Mouse (Mus musculus): ENCODE results near the gene Zswim3.

The Zswim3 gene

DNA sequence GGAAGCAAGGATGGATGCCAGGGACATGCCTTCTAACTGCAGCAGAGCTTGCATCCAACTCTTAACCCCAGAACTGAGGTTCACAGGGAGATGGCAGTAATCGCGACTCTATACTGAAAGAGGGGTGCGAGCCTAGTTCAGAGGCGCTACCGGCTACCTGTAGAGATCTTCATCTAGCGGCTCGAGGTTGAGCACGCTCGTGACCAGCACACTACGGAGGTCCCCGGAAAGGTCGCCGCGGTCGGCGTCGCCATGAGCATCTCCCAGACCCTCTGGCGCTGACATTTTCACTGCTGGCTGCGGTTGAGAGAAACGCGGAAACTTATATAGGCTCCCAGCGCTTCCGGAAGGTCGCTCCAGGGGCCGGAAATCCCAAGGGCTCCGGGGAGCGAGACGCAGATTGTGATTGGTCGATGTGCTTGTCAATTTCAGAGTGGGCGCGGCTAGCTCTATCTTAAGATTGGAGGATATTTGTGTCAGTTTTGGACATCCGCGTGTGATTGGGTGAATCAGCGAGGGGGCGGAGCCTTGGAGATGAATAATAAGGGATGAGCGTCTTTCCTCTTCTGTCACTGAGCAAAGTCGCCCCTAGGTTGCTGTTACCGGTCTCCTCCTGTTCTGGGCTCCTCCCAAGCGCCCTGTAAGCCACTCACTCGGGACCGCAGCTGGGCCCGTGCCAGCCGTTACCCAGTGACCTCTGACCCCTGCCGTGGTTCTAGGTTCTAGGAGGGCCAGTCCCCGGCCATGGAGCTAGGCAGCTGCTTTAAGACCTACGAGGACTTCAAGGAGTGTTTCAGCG, at the start of gene Zswim3, which contains the start of gene Acot8:
Gene Zswim3 (plus strand): TSS at position 566 of the 799 bp plus-strand sequence.
Gene Acot8 (minus strand): TSS at position 350 of the 799 bp plus-strand sequence.
- peak; percentile 97 to 99 for DNase-seq (ENCODE audit: low spot score in 2 of 2)

DNA sequence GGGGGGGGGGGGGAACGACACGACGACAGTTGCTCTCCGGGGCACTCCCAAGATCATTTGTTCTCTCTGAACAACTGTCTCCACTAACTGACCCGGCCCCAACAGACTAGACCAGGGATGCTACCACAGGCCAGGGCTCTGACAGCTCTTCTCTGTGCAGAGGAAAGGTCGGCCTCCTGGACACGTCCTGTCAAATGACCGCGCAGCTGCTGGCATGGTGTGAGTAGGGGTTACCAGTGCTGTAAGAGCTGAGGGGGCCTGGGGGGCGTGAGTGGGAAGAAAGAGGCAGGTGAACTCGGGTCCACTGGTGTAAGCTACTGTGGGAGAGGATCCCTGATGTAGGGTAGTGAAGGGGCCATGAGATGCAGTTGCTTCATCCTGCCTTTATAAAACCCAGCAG, 47.1 kb upstream of the Zswim3 start:
- no peak for DNase-seq (ENCODE audit: low spot score in 2 of 2)

DNA sequence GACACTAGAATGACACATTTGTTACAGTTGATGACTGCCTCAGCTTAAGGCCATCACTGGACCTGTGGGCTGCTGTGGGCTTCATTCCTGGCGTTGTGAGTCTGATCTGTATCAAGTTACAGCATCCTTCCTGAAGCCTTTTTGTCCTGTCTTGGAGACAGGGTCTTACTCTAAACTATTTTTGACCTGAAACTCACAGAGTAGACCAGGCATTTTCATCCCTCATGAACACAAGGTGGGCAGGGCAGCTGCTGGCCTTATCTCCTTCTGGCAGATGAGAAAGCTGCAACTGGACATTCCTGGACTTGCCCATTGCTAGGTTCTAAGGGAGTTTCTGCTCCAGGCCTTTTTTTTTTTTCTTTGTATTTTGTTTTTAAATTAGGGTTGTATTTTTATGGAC, 46.2 kb upstream of the Zswim3 start:
- DNase-seq (ENCODE audit: low spot score in 2 of 2), result peak; percentile 33 to 65

DNA sequence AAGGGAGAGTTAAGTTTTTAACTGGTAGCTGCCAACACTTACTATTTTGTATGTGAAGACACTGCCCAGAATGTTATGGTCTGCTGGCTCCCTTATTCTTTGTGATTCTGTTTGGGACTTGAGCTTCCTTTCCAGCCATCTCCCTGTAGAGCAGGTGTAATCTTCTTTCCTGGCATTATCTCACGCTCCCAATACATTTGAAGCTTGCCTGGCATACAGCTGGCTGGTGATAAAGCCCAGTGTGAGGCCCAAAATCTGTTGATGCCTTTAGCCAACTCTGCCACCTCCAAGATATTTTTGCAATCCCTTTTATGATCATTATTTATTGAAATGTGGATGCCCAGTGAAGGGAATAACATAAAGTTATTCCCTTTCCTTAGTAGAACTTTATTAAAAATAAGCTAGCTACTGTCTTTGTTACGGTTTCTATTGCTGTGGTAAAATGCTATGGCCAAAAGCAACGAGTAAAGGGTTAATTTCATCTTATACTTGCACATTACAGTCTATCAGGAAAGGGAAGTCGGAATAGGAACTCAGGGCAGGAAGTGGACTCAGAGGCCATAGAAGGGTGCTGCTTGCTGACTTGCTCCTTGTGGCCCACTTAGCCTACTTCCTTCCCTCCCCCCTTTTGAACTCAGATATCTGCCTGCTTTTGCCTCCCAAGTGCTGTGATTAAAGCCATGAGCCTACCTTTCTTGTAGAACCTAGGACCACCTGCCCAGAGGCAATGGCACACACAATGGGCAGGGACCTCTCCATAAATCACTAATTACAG, 44.7 kb upstream of the Zswim3 start:
- peak; percentile 40 to 71 for DNase-seq (ENCODE audit: low spot score in 2 of 2)

DNA sequence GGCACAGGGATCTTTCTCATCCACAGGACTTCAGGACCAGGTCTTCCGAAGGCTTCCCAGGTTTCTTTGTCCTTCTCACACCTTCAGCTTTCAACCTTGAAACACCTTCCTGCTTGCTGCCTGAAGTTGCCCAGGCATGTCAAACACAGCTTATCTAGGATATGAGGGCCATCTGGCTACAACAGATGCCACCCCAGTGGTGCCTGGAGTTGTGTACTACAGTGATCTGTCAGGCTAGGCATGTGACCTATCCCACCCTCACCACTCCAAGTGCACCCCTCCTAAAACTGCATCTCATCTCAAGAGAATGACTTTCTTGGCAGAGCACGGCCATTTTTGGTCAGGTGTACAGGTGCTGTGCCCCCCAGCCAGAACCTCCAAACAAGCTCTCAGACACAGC, 43.4 kb upstream of the Zswim3 start:
- DNase-seq (ENCODE audit: low spot score in 2 of 2), result peak; percentile 52 to 70

DNA sequence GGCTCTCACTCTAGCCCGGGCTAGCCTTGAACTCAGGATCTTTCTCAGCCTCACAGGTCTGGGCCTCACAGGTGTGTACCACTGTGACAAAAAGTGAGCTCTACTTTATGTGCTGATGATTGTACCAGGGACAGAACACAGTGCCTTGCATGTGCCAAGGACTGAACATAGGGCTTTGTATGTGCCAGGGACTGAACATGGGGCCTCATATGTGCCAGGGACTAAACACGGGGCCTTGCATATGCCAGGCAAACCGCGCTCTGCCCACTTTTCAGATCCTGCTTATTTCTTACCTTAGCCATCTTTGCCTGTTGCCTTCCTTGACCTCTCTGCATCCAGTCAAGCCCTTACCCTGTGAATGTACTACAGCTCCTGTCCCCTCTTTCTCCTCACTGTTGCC, 42.9 kb upstream of the Zswim3 start:
- no peak for DNase-seq (ENCODE audit: low spot score in 2 of 2)

DNA sequence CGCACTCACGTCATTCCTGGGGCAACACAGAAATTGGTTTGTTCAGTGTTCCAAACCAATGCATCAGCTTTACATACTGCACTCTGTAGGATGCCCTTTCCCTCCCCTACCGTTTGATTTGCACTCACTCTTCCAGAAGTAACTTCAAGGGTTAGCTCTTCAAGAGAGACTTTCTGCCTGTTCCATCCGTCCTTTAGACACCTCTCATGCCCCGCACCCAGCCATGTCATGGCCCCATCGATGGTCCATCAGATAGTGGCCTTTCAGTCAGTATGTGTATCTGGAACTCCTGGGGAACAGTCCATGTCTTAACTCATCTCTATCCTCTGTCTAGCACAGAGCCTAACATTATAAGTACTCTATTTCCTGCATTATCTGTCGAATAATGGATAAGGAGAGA, 42.3 kb upstream of the Zswim3 start:
- no peak for DNase-seq (ENCODE audit: low spot score in 2 of 2)

DNA sequence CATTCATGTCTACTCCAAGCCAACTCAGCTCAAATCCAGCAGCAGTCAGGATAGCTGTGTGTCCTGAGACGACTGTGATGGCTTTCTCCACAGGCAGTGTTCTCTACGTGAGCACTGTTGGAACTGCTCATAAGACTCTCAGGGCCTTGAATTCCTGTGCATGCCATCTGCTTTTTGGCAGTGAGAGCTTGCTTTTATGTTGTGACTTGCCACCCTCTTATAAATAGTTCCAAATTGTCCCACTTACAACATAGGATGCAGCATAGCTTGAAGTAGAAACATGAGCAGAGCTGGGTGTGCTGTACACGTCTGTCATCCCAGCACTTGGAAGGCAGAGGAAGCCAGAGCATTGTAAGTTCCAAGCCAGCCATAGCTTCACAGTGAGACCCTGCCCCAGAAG, 39.1 kb upstream of the Zswim3 start:
- DNase-seq (ENCODE audit: low spot score in 2 of 2), result no peak

DNA sequence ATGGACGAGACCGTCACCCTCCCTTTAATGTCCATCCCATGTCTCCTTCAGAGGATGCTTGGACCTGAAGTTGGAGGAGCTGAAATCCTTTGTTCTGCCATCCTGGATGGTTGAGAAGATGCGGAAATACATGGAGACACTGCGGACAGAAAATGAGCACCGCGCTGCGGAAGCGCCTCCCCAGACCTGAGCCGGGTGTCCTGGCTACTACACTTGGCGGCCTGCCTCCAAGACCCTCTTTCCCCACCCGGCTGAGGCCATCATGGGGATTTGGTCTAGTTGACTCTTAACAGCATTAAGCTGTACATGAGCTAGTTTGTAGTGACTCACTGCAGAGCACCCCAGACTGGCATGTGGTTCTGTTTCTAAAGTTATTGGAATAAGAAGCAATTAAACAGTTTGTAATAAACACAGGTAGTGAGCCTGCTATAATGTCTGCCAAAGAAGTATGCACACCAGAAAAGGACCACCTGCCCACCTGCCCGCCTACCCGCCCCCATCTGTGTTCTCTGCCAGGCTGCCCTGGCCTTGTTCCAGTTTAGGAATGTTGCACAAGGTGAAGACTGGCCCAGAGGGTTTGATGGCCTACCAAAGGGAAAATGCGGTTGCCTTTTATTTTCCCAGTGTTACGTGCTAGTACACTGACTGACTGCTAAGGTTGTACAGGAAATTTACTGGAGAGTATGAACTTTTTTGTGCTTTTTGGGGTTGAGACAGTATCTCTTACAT, 36.9 kb upstream of the Zswim3 start:
- DNase-seq (ENCODE audit: low spot score in 2 of 2), result no peak

DNA sequence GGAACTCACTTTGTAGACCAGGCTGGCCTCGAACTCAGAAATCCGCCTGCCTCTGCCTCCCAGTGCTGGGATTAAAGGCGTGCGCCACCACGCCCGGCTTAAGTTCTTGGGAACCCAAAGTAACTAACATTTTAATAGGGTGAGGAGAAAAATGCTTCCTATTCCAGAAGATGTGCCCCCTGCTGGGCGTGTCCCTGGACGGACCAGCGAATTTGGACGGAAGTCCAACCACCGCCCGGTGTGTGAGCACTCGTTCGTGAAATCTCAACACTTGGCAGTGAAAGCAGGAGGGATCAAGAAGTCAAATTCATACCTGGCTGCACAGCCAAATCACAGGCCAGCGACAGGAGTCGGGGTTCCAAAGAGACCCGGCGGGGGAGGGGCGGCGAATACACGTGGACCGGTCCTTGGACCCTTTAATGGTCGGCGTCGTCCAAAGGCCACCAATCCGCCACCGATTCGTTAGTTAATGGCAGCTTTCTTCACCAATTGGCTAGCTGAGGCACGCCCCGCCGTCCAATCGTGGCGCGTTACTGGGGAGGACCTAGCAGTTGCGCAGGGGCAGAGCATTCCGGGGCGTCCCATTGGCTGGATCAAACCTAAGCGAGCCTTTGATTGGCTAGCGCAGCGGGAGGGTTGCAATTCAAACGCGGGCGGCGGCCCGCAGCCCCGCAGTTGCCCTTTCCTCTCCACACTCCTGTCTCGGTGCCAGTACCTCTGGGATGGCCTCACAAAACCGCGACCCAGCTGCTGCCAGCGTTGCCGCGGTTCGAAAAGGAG, 35.5 kb upstream of the Zswim3 start, which contains the start of gene Ube2c:
Gene Ube2c (plus strand): TSS at position 641 of the 780 bp plus-strand sequence.
- peak; percentile 98 for DNase-seq (ENCODE audit: low spot score in 2 of 2)

DNA sequence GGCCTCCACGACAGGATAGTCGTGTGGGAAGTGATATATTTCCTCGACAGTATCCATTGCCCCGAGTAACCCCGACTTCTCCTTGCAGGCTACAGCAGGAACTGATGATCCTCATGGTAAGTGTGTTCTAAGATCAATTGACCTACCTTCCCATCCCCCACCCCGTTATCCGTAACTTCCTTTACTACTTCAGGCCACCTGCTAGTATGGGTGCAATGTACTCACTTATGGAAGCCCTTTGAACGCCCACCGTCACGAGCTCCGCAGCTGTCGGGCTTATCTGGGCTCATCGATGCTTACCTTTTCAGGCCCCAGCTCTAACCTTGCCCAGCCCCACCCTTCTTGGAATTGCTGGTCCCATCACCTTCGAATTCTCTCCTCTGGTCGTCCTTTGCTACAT, 34.6 kb upstream of the Zswim3 start:
- DNase-seq (ENCODE audit: low spot score in 2 of 2), result no peak

DNA sequence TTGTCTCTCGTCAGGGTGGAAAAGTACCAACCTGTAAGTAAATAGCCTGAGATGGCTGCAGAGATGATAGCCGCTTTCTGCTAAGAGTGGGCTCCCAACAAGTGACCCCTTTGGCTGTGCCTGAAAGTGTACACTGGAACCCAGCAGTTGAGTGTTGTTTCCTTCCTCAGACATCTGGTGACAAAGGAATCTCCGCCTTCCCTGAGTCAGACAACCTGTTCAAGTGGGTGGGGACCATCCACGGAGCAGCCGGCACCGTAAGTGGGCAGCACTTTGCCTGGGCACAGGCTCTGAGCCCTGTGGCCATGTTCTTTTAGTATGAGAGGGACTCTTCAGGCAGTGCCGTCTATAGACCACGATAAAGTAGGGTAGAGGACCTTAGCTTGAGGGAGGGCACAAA, 33.8 kb upstream of the Zswim3 start:
- no peak for DNase-seq (ENCODE audit: low spot score in 2 of 2)

DNA sequence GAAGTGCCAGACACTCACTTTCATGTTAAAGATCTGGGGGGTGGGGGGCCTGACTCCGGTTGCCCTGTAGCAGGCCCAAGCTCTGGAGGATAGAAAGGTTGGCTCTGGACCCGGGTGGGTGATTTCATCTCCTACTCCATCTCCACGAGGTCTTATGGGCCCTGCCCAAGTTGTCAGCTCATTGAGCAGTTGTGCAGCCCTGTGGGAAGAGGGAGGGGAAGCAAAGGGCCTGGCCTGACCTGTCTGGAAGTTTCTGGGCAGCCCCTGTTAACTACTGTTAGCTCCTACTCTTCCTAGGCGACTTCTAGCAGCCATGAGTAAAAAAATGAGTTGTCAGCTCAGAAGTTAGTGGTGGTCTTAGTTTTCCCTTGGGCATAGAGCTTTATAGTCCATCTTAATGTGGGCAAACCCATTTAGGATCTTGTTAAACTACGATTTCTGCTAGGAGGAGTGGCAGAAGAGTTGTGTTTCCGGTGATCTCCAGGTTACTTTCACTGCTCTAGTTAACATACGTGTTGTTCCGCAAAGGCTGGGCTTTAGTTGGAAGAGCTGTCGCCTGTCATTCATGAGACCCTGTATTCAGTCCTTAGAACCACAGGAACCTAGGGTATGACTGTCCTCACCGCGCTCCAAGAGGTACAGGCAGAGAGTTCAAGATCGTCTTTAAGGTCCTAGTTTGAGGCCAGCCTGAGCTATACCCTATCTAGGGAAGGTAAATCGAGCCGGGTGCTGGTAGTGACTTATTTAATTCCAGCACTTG, 31.5 kb upstream of the Zswim3 start:
- DNase-seq (ENCODE audit: low spot score in 2 of 2), result no peak

DNA sequence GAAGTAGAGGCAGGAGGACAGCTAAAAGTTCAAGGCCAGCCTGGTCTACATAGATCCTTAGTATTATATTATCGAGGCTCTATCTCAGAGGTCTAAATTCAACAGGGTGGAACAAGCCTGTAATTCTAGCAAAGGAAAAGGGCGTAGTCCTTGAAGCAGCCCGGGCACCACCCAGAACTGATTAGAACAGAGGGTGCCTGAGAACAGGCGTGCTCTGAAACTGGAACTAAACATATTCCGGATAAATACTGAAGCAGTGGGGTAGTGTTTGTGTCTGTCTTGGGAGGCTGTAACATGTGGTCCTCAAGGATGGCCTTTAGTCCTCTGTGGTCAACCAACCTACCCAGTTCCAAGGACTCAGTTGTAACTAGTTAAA, 30.9 kb upstream of the Zswim3 start:
- DNase-seq (ENCODE audit: low spot score in 2 of 2), result no peak

DNA sequence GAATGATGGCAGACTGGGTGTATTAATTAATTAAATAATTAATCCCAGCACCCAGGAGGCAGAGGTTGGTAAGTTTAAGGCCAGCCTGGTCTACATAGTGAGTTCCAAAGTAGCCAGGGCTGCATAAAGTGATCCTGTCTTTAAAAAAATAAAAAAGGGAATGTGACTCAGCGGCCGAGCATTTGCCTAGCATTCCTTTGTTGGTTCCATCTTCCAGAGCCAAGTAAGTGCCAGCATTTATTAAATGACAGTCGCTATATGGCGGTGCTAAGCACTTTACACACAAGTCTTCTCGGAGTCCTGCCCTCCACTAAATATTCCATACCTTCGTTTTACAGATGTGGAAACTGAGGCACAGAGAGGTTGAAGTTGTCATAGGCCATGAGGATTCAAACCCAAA, 28.8 kb upstream of the Zswim3 start:
- DNase-seq (ENCODE audit: low spot score in 2 of 2), result no peak

DNA sequence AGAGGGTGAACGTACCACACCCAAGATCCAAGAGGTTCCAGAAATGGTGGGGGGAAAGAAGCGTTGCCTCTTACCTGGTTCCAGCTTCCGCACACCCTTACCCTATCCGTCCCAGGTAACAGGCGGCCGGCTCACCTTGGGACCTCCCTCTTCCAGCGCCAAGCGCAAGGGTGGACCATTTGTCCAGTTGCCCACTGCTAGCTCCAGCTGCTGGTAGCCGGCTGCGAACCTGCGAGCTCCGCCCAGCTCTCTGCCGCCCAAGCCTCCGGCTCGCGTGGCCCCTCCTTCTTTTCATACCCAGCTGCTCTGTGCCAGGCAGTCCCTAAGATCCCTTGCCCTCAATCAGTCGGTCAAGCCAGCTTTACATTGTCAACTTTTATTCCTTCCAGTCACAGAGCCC, 28.1 kb upstream of the Zswim3 start:
- DNase-seq (ENCODE audit: low spot score in 2 of 2), result no peak

DNA sequence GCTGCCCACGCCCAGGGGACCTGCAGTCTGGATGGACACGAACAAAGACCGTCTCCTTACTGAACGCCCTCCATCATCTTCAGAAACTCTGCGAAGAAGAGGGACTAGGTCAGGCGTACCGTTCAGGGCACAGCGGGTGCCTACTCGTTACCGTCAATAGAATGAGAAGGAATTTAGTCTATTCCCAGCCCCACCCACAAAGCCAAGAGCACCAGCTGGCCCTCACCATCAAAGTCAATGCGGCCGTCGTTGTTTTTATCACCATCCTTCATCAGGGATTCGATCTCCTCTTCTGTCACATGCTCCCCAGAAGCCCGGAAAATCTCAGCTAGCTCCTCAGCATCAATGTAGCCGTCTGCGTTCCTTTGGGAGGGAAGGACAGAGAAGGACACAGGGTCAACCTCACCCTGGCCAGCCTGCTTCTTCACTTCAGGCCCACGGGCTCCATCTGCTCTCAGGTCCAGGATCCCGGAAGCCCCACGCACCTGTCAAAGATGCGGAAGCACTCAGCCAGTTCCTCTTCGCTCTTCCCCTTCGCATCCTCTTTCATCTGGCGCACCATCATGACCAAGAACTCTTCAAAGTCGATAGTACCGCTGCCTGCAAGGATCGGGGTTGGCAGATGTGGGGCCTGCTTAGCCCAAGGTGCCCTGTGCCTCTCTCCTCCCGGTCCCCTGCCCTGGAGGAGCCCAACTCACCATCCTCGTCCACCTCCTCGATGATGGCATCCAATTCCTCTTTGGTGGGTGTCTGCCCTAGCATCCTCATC, 27.5 kb upstream of the Zswim3 start:
- no peak for DNase-seq (ENCODE audit: low spot score in 2 of 2)

DNA sequence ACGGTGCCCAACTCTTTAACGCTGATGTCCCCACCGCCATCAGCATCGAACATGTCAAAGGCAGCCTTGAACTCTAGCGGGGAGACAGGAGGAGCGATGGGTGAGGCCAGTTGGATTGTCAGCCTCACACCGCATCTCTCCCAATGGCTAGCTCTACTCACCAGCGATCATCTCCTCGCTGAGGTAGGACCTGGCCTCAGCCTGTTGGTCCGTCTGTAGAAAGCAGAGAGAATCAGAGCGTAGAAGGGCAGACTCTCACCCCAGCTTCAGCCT, 26.9 kb upstream of the Zswim3 start:
- DNase-seq (ENCODE audit: low spot score in 2 of 2), result no peak

DNA sequence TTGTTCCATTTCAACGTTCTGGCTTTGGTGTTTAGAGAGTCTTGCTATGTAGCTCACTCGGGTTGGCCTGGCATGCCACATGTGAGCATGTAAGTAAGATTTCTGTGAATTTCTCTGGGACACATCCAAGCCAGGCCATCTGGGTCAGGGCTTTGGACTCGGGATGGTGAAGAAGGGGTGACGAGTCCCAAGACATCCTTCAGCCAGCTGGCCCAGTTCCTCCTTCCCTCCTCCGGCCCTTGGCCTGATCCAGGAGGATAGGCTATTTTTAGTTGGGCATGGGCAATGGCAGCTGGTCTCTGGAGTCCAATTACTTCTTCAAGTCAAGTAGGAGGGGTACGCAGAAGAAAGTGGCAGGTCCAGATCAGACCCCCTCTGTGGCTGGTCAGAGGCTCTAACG, 26.1 kb upstream of the Zswim3 start:
- no peak for DNase-seq (ENCODE audit: low spot score in 2 of 2)

DNA sequence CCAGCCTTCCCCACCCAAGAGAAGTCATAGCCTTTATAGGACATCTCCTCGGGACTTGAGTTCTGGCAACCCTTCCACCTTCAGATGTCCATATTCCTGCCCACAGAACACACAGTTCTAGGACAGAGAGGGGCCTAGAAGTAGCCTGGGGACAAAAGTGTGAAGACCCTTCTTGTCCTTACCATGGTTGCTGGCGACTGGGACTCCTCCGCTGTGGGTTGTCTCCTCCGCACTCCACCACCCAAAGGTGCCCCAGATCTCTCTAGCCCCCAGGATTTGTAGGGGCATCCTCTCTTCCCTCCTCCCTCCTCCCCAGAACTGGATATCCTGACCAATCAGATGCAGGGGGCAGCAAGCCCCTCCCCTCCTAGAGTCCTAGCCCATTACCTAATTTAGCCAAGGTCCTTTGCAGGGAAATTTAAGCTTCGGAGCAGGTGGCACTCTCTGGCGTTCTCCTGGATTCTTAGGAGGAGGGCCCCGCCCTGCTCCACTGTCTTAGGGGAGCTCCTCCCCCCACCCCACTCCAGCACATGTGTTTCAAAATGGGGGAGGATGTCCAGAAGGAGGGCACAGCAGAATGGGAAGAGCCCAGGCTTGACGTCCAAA, 25.3 kb upstream of the Zswim3 start, which contains the start of gene Tnnc2:
Gene Tnnc2 (minus strand): TSS at position 487 of the 606 bp plus-strand sequence.
- no peak for DNase-seq (ENCODE audit: low spot score in 2 of 2)

Data from spleen, postnatal 36 days (tissue).